Mouse (Mus musculus) kidney, adult 2 months (tissue): Measurements from ENCODE around the gene Kdm8.

Source experiments
- CTCF ChIP-seq: fragments of 200-500 bp; conservative IDR thresholded peaks from 2 replicates; pipeline ENCODE4 v1.5.1; 2011; ENCODE audit warnings: low read depth, mild to moderate bottlenecking, control low read depth, low read length, moderate library complexity, mixed read lengths; ENCODE audit not compliant: insufficient read depth, insufficient read length
- POLR2A ChIP-seq: fragments of 200-500 bp; IDR thresholded peaks from one replicate; pipeline ENCODE4 v1.6.1; 2011; ENCODE audit warnings: low read depth, low read length, control low read depth

DNA sequence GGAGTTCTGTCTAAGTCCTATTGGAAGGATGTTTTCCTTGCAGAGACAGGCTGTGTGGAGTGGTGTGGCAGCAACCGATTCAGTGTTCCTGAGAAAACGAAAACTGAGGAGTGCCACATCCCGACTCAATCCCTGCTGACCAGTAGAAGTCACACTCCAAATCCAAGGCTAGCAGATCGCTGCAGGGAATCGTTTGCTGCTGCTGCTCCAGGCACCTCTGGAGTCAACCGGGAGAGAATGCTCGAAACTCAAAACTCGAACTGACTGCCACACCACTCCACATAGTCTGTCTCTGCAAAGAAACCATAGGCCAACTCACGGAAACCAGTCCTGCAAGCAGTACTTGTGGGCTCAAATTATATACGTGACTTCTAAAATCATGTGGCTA is 406 bp upstream of the Kdm8 start:
- TF ChIP-seq CTCF (no peak), POLR2A (no peak)
